ENCODE assay signal across 16 mouse cellular contexts in genomic region chr11:85758891-85759290, GRCm38 (mm10).
"Had no signal": no experiment of that assay in that cellular context is flagged by ENCODE, and none has a peak within 500 bp of the region (broad histone marks: within the 10 kb centered on the region; RNA-seq: fewer than 3 reads in every experiment).

No protein-coding gene starts in this region.

- ATAC-seq: hindbrain, embryonic 16.5 days; midbrain, embryonic 16.5 days had no signal

- H3K27me3 ChIP-seq: stomach, embryonic 15.5 days had no signal

- H3K4me2 ChIP-seq: limb, embryonic 13.5 days; midbrain, embryonic 12.5 days; neural tube, embryonic 13.5 days; stomach, embryonic 15.5 days had no signal

- H3K36me3 ChIP-seq: limb, embryonic 13.5 days; midbrain, embryonic 12.5 days; neural tube, embryonic 13.5 days; stomach, embryonic 15.5 days had no signal

- H3K27ac ChIP-seq: midbrain, embryonic 12.5 days; neural tube, embryonic 13.5 days had no signal

- DNase-seq: kidney, adult 11 months; kidney, adult 9 months; kidney, postnatal 14 days; layer of hippocampus, postnatal 36 days; lung, adult 18-20 months; lung, postnatal 36 days; right cerebral cortex, postnatal 14 days; thymus, adult 2 months; thymus, postnatal 25 days had no signal

- H3K4me3 ChIP-seq: limb, embryonic 13.5 days; megakaryocyte, embryonic 14.5 days; midbrain, embryonic 12.5 days; neural tube, embryonic 13.5 days; stomach, embryonic 15.5 days had no signal

- H3K9me3 ChIP-seq: limb, embryonic 13.5 days; megakaryocyte, embryonic 14.5 days; midbrain, embryonic 12.5 days; neural tube, embryonic 13.5 days; stomach, embryonic 15.5 days had no signal

- H3K9ac ChIP-seq: limb, embryonic 13.5 days; midbrain, embryonic 12.5 days; neural tube, embryonic 13.5 days; stomach, embryonic 15.5 days had no signal
